Mouse (Mus musculus) 416B (cell line): Measurements from ENCODE around the gene Ganab.
"Not testable (repeated sequence)": the region's sequence is repeated elsewhere in the genome, so short reads cannot be mapped to it uniquely, and the experiment has no call there.

ENCODE experiments used
- DNase-seq: peaks from one replicate; pipeline ENCODE4 v3.0.0; 2011; ENCODE audit warnings: low read depth

The Ganab gene

GRCm38 (mm10) chr19:8888511-8889385 lies 9.1 kb upstream of the Ganab start, which contains the start of the genes 1810009A15Rik and Gm49416:
TSS of gene 1810009A15Rik (plus strand) at chr19:8888853.
TSS of gene Gm49416 (plus strand) at chr19:8888926.
- peak; percentile 97 for DNase-seq

- DNase-seq, result peak; percentile 87
These were observed 4.8 kb upstream of the Ganab start, which contains the start of gene Ints5 for GRCm38 (mm10) chr19:8892829-8893766. TSS of gene Ints5 (plus strand) at chr19:8893005.

GRCm38 (mm10) chr19:8895397-8895960 lies 2.4 kb upstream of the Ganab start:
- DNase-seq, result no peak

- not testable (repeated sequence) for DNase-seq
These were observed 1.6 kb upstream of the Ganab start for GRCm38 (mm10) chr19:8896231-8896630.

GRCm38 (mm10) chr19:8897211-8897864 lies 533 bp upstream of the Ganab start:
- DNase-seq, result not testable (repeated sequence)

GRCm38 (mm10) chr19:8898576-8898975 lies 705 bp downstream of the Ganab start:
- DNase-seq, result peak; percentile 60

- DNase-seq, result no peak
These were observed 1.2 kb downstream of the Ganab start for GRCm38 (mm10) chr19:8899079-8899478.

GRCm38 (mm10) chr19:8903412-8903811 lies 5.5 kb downstream of the Ganab start:
- DNase-seq, result no peak

- DNase-seq, result no peak
These were observed 10.7 kb downstream of the Ganab start for GRCm38 (mm10) chr19:8908531-8908930.

GRCm38 (mm10) chr19:8911810-8912209 lies 13.9 kb downstream of the Ganab start:
- no peak for DNase-seq

- DNase-seq, result no peak
These were observed 16.3 kb downstream of the Ganab start for GRCm38 (mm10) chr19:8914212-8914611.

- DNase-seq, result no peak
These were observed 21.1 kb downstream of the Ganab start for GRCm38 (mm10) chr19:8919000-8919399.

GRCm38 (mm10) chr19:8919684-8920072 lies 21.8 kb downstream of the Ganab start:
- DNase-seq, result no peak

GRCm38 (mm10) chr19:8920073-8920736 lies 22.3 kb downstream of the Ganab start, which contains the start of gene B3gat3:
TSS of gene B3gat3 (plus strand) at chr19:8920374.
- DNase-seq, result peak; percentile 95

- DNase-seq, result peak; percentile 87
These were observed 23.0 kb downstream of the Ganab start for GRCm38 (mm10) chr19:8920836-8921291.

- no peak for DNase-seq
These were observed 23.9 kb downstream of the Ganab start for GRCm38 (mm10) chr19:8921741-8922140.

GRCm38 (mm10) chr19:8926766-8927165 lies 28.9 kb downstream of the Ganab start:
- DNase-seq, result no peak

- DNase-seq, result no peak
These were observed 30.1 kb downstream of the Ganab start for GRCm38 (mm10) chr19:8927891-8928525.

- DNase-seq, result no peak
These were observed 30.9 kb downstream of the Ganab start for GRCm38 (mm10) chr19:8928689-8929223.
